Mouse (Mus musculus) midbrain, embryonic 12.5 days (tissue): Measurements from ENCODE around the gene Vpreb1. TPM values are rescaled to one million over a fixed set of nuclear protein-coding genes. Genes with fewer than 3 reads are reported as not detected.
"Not testable (repeated sequence)": the region's sequence is repeated elsewhere in the genome, so short reads cannot be mapped to it uniquely, and the experiment has no call there.

Source experiments
- ATAC-seq: fragments of 200-750 bp; cut with Nextera tagmentation; 2 replicates; pipeline ENCODE4 v1.8.0; 2017; ENCODE audit warnings: low read depth, moderate TSS enrichment, moderate library complexity; ENCODE audit not compliant: low FRiP score
- H3K27ac ChIP-seq: fragments of 300-500 bp; sonication (generic); replicated peaks from 2 replicates; pipeline ENCODE4 v1.5.1; 2016; ENCODE audit warnings: mild to moderate bottlenecking
- H3K27me3 ChIP-seq: fragments of 300-500 bp; sonication (generic); 2 replicates; pipeline ENCODE4 v1.6.1; 2016; ENCODE audit warnings: mild to moderate bottlenecking
- H3K36me3 ChIP-seq: fragments of 300-500 bp; sonication (generic); 2 replicates; pipeline ENCODE4 v1.6.1; 2016
- H3K4me1 ChIP-seq: fragments of 300-500 bp; sonication (generic); 2 replicates; pipeline ENCODE4 v1.6.1; 2016
- H3K4me2 ChIP-seq: fragments of 300-500 bp; sonication (generic); replicated peaks from 2 replicates; pipeline ENCODE4 v1.6.1; 2016; ENCODE audit warnings: mild to moderate bottlenecking, moderate library complexity
- H3K4me3 ChIP-seq: fragments of 300-500 bp; sonication (generic); 2 replicates; pipeline ENCODE4 v1.5.1; 2016; ENCODE audit warnings: mild to moderate bottlenecking
- H3K9ac ChIP-seq: fragments of 300-500 bp; sonication (generic); replicated peaks from 2 replicates; pipeline ENCODE4 v1.6.1; 2016; ENCODE audit warnings: mild to moderate bottlenecking, moderate library complexity
- H3K9me3 ChIP-seq: fragments of 300-500 bp; sonication (generic); 2 replicates; pipeline ENCODE4 v1.6.1; 2016; ENCODE audit warnings: mild to moderate bottlenecking
- WGBS: fragments of 180-500 bp; shearing (Covaris S2); methylation state at CpG from one replicate; pipeline ENCODE4 v1.1.7; 2016; 5-methylcytosine and 5-hydroxymethylcytosine counted together
- polyA plus RNA-seq: library from polyadenylated mRNA; unstranded; fragments of >200 nt; fragmentation: Nextera tagmentation; extraction: Ambion mirVana; gene quantifications from 2 replicates; pipeline ENCODE4 v1.2.1, GENCODE M21; 2016

The Vpreb1 gene
- polyA plus RNA-seq, 1 experiment from 2014 or later: 1.6 TPM

- H3K27me3 ChIP-seq: no peaks in the 10 kb centered on the region
- H3K4me1 ChIP-seq: no peaks in the 10 kb centered on the region
- no peak overlapping the region for H3K4me2 ChIP-seq
- no peaks in the 10 kb centered on the region for H3K9me3 ChIP-seq
- 100% methylated on average over 1 of the region's 1 CpGs for WGBS
- peaks cover 98% of the 10 kb centered on the region for H3K36me3 ChIP-seq
- no peak overlapping the region for H3K9ac ChIP-seq
- H3K4me3 ChIP-seq: no peak overlapping the region
- no peak overlapping the region for H3K27ac ChIP-seq
- ATAC-seq: no peak
Measured at GRCm38 (mm10) chr16:16888341-16888740, 17.7 kb upstream of the Vpreb1 start.

- no peak overlapping the region for H3K4me2 ChIP-seq
Measured at GRCm38 (mm10) chr16:16879025-16879424, 8.4 kb upstream of the Vpreb1 start.

GRCm38 (mm10) chr16:16870241-16870616, 414 bp downstream of the Vpreb1 start:
- H3K9me3 ChIP-seq: no peaks in the 10 kb centered on the region
- peak; percentile 73 for ATAC-seq
- H3K36me3 ChIP-seq: peaks cover 3% of the 10 kb centered on the region
- peak overlapping the region; percentile 68 for H3K4me2 ChIP-seq
- H3K9ac ChIP-seq: no peak overlapping the region
- peak overlapping the region; percentile 95 for H3K27ac ChIP-seq
- peak overlapping the region; percentile 77 for H3K4me3 ChIP-seq
- no peaks in the 10 kb centered on the region for H3K27me3 ChIP-seq
- WGBS: 37% methylated on average over 7 of the region's 7 CpGs
- peaks cover 15% of the 10 kb centered on the region for H3K4me1 ChIP-seq

More at GRCm38 (mm10) chr16:16879025-16879424, 8.4 kb upstream of the Vpreb1 start:
- no peak overlapping the region for H3K9ac ChIP-seq
- no peaks in the 10 kb centered on the region for H3K4me1 ChIP-seq
- WGBS: 90% methylated on average over 5 of the region's 5 CpGs
- ATAC-seq: no peak
- H3K4me3 ChIP-seq: no peak overlapping the region
- H3K27me3 ChIP-seq: no peaks in the 10 kb centered on the region
- H3K27ac ChIP-seq: no peak overlapping the region
- peaks cover 84% of the 10 kb centered on the region for H3K36me3 ChIP-seq
- peaks cover 8% of the 10 kb centered on the region; the same call in 1 of the 2 replicates for H3K9me3 ChIP-seq

- Histone ChIP-seq H3K4me2 (no peak overlapping the region), H3K4me1 (no peaks in the 10 kb centered on the region), H3K9me3 (no peaks in the 10 kb centered on the region), H3K9ac (no peak overlapping the region), H3K4me3 (no peak overlapping the region), H3K27ac (no peak overlapping the region), H3K27me3 (no peaks in the 10 kb centered on the region), H3K36me3 (no peaks in the 10 kb centered on the region)
- WGBS: 68% methylated on average over 4 of the region's 5 CpGs
- no peak for ATAC-seq
Measured at GRCm38 (mm10) chr16:16865696-16866561, 4.7 kb downstream of the Vpreb1 start.

- ATAC-seq: no peak
- Histone ChIP-seq H3K4me2 (no peak overlapping the region), H3K9me3 (no peaks in the 10 kb centered on the region), H3K27me3 (no peaks in the 10 kb centered on the region), H3K9ac (no peak overlapping the region), H3K4me3 (no peak overlapping the region), H3K36me3 (no peaks in the 10 kb centered on the region), H3K4me1 (no peaks in the 10 kb centered on the region), H3K27ac (no peak overlapping the region)
Measured at GRCm38 (mm10) chr16:16865217-16865616, 5.4 kb downstream of the Vpreb1 start.

- H3K9me3 ChIP-seq: no peaks in the 10 kb centered on the region
- no peak within 1 kb of the TSS for H3K4me2 ChIP-seq
- H3K4me1 ChIP-seq: no peaks in the 10 kb centered on the region
- no peak within 1 kb of the TSS for H3K27ac ChIP-seq
- no peak within 1 kb of the TSS for H3K4me3 ChIP-seq
- no peak within 1 kb of the TSS for H3K9ac ChIP-seq
- no peak for ATAC-seq
- no peaks in the 10 kb centered on the region for H3K36me3 ChIP-seq
- WGBS: 69% methylated on average over 2 of the region's 2 CpGs
- H3K27me3 ChIP-seq: no peaks in the 10 kb centered on the region
Measured at GRCm38 (mm10) chr16:16863978-16864377, 6.7 kb downstream of the Vpreb1 start, which contains the start of gene Igll1. TSS of gene Igll1 (minus strand) at chr16:16863985.

GRCm38 (mm10) chr16:16862288-16862687, 8.4 kb downstream of the Vpreb1 start:
- ATAC-seq: no peak
- Histone ChIP-seq H3K9me3 (no peaks in the 10 kb centered on the region), H3K4me3 (no peak overlapping the region), H3K27ac (no peak overlapping the region), H3K4me1 (no peaks in the 10 kb centered on the region), H3K36me3 (no peaks in the 10 kb centered on the region), H3K9ac (no peak overlapping the region), H3K4me2 (no peak overlapping the region), H3K27me3 (no peaks in the 10 kb centered on the region)
- 76% methylated on average over 3 of the region's 3 CpGs for WGBS

- H3K27me3 ChIP-seq: no peaks in the 10 kb centered on the region
- no peak overlapping the region for H3K4me3 ChIP-seq
- no peak overlapping the region for H3K9ac ChIP-seq
- ATAC-seq: no peak
- H3K4me2 ChIP-seq: no peak overlapping the region
- WGBS: 81% methylated on average over 13 of the region's 13 CpGs
- no peaks in the 10 kb centered on the region for H3K36me3 ChIP-seq
- no peaks in the 10 kb centered on the region for H3K9me3 ChIP-seq
- H3K27ac ChIP-seq: no peak overlapping the region
- H3K4me1 ChIP-seq: no peaks in the 10 kb centered on the region
Measured at GRCm38 (mm10) chr16:16856731-16857476, 13.7 kb downstream of the Vpreb1 start.

GRCm38 (mm10) chr16:16856054-16856453, 14.6 kb downstream of the Vpreb1 start:
- not testable (repeated sequence) for H3K9ac ChIP-seq, H3K27ac ChIP-seq, H3K4me2 ChIP-seq, ATAC-seq, H3K27me3 ChIP-seq, H3K36me3 ChIP-seq, H3K9me3 ChIP-seq, H3K4me1 ChIP-seq, H3K4me3 ChIP-seq
- WGBS: 80% methylated on average over 9 of the region's 9 CpGs

- WGBS: 89% methylated on average over 1 of the region's 1 CpGs
- Histone ChIP-seq H3K36me3 (no peaks in the 10 kb centered on the region), H3K4me3 (no peak overlapping the region), H3K4me2 (no peak overlapping the region), H3K9me3 (0 out of 2 replicates have a peak, but pooled peaks cover 5% of the 10 kb centered on the region), H3K27me3 (no peaks in the 10 kb centered on the region), H3K9ac (no peak overlapping the region), H3K4me1 (no peaks in the 10 kb centered on the region), H3K27ac (no peak overlapping the region)
- ATAC-seq: no peak
Measured at GRCm38 (mm10) chr16:16855541-16855940, 15.1 kb downstream of the Vpreb1 start.

GRCm38 (mm10) chr16:16854836-16855235, 15.8 kb downstream of the Vpreb1 start:
- no peak overlapping the region for H3K27ac ChIP-seq
- 39% methylated on average over 6 of the region's 6 CpGs for WGBS
- 0 out of 2 replicates have a peak, but pooled peaks cover 5% of the 10 kb centered on the region for H3K9me3 ChIP-seq

GRCm38 (mm10) chr16:16852411-16852810, 18.2 kb downstream of the Vpreb1 start:
- Histone ChIP-seq H3K4me2 (no peak overlapping the region), H3K4me1 (no peaks in the 10 kb centered on the region), H3K36me3 (no peaks in the 10 kb centered on the region), H3K27me3 (no peaks in the 10 kb centered on the region), H3K9me3 (0 out of 2 replicates have a peak, but pooled peaks cover 5% of the 10 kb centered on the region), H3K27ac (no peak overlapping the region), H3K4me3 (no peak overlapping the region), H3K9ac (no peak overlapping the region)
- ATAC-seq: no peak
- WGBS: 72% methylated on average over 3 of the region's 3 CpGs

More at GRCm38 (mm10) chr16:16854836-16855235, 15.8 kb downstream of the Vpreb1 start:
- H3K4me1 ChIP-seq: no peaks in the 10 kb centered on the region
- ATAC-seq: no peak
- H3K36me3 ChIP-seq: no peaks in the 10 kb centered on the region
- no peak overlapping the region for H3K9ac ChIP-seq
- H3K27me3 ChIP-seq: no peaks in the 10 kb centered on the region
- H3K4me2 ChIP-seq: no peak overlapping the region
- no peak overlapping the region for H3K4me3 ChIP-seq
